30 mouse cellular contexts compared by ENCODE assay signal in genomic region chr16:57949680-57950079, GRCm38 (mm10).
"Had no signal": no experiment of that assay in that cellular context is flagged by ENCODE, and none has a peak within 500 bp of the region (broad histone marks: within the 10 kb centered on the region; RNA-seq: fewer than 3 reads in every experiment).

No protein-coding gene starts in this region.

- H3K27me3 ChIP-seq: limb, embryonic 12.5 days; limb, embryonic 15.5 days; liver, embryonic 12.5 days; liver, embryonic 13.5 days; liver, embryonic 15.5 days; lung, embryonic 15.5 days; megakaryocyte, embryonic 14.5 days; midbrain, embryonic 12.5 days; midbrain, embryonic 13.5 days; midbrain, embryonic 15.5 days had no signal

- H3K9ac ChIP-seq: limb, embryonic 12.5 days; limb, embryonic 15.5 days; liver, embryonic 12.5 days; liver, embryonic 13.5 days; liver, embryonic 14.5 days; liver, embryonic 15.5 days; liver, postnatal 0 days; lung, embryonic 14.5 days; lung, embryonic 15.5 days; midbrain, embryonic 12.5 days; midbrain, embryonic 13.5 days; midbrain, embryonic 15.5 days had no signal

- H3K36me3 ChIP-seq: limb, embryonic 12.5 days; limb, embryonic 15.5 days; liver, embryonic 12.5 days; liver, embryonic 13.5 days; liver, embryonic 15.5 days; lung, embryonic 15.5 days; midbrain, embryonic 10.5 days; midbrain, embryonic 12.5 days; midbrain, embryonic 13.5 days; midbrain, embryonic 15.5 days had no signal

- ATAC-seq: liver, embryonic 12.5 days; liver, postnatal 0 days; lung, postnatal 0 days; midbrain, embryonic 13.5 days; midbrain, embryonic 15.5 days; midbrain, embryonic 16.5 days had no signal

- H3K4me3 ChIP-seq: left cerebral cortex, adult 2 months; limb, embryonic 12.5 days; limb, embryonic 15.5 days; liver, embryonic 12.5 days; liver, embryonic 13.5 days; liver, embryonic 15.5 days; lung, embryonic 15.5 days; megakaryocyte, embryonic 14.5 days; midbrain, embryonic 10.5 days; midbrain, embryonic 12.5 days; midbrain, embryonic 13.5 days; midbrain, embryonic 15.5 days; myocyte had no signal

- DNase-seq: left cerebral cortex, postnatal 4 days; liver; liver, embryonic 13.5 days; liver, postnatal 0 days; lung, adult 18-20 months; lung, adult 2 months; lung, embryonic 14.5 days; lung, postnatal 10 days; lung, postnatal 14 days; lung, postnatal 36 days; lung, postnatal 4 days; midbrain, embryonic 14.5 days had no signal

- H3K4me2 ChIP-seq: limb, embryonic 12.5 days; limb, embryonic 15.5 days; liver, embryonic 11.5 days; liver, embryonic 12.5 days; liver, embryonic 13.5 days; liver, embryonic 15.5 days; lung, embryonic 14.5 days; lung, embryonic 15.5 days; midbrain, embryonic 11.5 days; midbrain, embryonic 12.5 days; midbrain, embryonic 13.5 days; midbrain, embryonic 15.5 days had no signal

- H3K27ac ChIP-seq: left cerebral cortex, adult 2 months; limb, embryonic 12.5 days; limb, embryonic 15.5 days; liver, embryonic 12.5 days; liver, embryonic 13.5 days; liver, embryonic 14.5 days; liver, embryonic 15.5 days; lung, embryonic 15.5 days; macrophage; midbrain, embryonic 10.5 days; midbrain, embryonic 12.5 days; midbrain, embryonic 13.5 days; midbrain, embryonic 15.5 days had no signal

- H3K4me1 ChIP-seq: limb, embryonic 15.5 days; liver, embryonic 12.5 days; liver, embryonic 13.5 days; liver, embryonic 15.5 days; lung, embryonic 15.5 days; megakaryocyte, embryonic 14.5 days; midbrain, embryonic 12.5 days; midbrain, embryonic 13.5 days; midbrain, embryonic 15.5 days had no signal

- H3K9me3 ChIP-seq: limb, embryonic 12.5 days; limb, embryonic 15.5 days; liver, embryonic 12.5 days; liver, embryonic 13.5 days; liver, embryonic 15.5 days; lung, embryonic 15.5 days; midbrain, embryonic 10.5 days; midbrain, embryonic 12.5 days; midbrain, embryonic 13.5 days; midbrain, embryonic 15.5 days had no signal
